Mouse (Mus musculus) gastrocnemius, postnatal 10 days (tissue): ENCODE measurements around the gene Zp1. TPM values are rescaled to one million over a fixed set of nuclear protein-coding genes. Genes with fewer than 3 reads are reported as not detected.

Experiments used
- DNase-seq: peaks from one replicate; pipeline ENCODE4 v3.0.0; 2021; ENCODE audit warnings: mixed read lengths
- total RNA-seq, 2 experiments: library from RNA; stranded (reverse); gene quantifications; 2 replicates each; pipeline ENCODE4 v1.2.3; 2021

The Zp1 gene
- total RNA-seq, 2 experiments from 2014 or later = 0.23 TPM; not detected in 1

DNA sequence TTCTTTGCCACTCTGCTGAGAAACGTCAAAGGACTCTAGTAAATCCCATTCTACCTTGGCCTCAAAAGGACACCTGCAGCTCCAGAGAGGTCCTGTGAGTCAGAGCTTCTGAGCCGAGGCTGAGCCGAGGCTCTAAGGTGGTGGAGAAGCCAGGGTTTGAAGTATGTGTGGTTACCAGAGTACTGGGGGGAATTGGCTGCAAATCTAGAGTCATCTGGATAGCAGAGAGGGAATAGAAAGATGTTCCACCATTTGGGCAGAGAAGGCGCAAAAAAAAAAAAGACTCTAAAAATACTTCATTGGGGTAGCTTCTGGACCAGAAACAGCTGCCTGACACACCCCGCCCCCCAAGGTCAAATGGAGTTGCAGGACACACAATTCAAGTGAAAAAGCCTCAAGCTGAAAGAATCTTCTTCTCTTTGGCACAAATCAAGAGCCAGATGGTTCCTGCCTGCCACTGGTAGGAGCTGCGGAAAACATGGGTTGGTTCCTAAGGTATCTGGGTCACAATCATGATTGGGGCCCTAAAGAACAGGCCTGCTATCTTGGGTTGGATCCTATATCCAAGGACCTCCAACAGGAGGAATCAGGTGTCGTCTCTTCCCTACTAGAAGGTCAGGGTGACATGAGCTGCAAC, 42.1 kb downstream of the Zp1 start:
- no peak for DNase-seq

DNA sequence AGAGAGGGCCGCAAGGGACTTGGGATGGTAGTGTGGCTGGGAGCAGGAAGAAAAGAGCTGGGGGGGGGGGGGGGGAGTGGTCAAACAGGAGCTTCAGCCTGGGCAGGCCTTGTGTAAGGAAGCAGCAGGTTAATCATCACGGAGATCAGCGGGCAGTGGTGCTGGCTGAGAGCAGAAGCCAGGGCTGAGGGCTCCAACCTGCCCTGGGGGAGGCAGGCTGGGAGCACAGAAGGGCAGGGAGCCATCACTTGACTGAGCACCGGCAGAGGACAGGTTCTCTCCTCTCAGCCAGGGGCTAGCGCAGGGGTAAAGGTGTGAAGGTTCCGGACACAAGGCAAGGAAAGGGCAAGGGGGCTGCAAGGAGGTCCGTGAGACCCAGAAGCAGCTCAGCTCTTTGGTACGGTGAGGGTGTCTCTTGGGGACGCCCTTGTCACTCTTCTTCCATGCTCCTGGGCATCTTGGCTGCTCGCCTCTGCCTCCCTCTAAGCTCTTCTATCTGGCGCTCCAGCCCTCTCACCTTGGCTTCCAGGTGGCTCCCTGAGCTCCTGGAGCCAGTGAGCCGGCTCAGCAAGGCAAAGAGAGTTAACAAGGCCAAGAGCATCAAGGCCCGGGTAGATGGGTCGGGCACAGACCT, 49.0 kb downstream of the Zp1 start:
- no peak for DNase-seq

DNA sequence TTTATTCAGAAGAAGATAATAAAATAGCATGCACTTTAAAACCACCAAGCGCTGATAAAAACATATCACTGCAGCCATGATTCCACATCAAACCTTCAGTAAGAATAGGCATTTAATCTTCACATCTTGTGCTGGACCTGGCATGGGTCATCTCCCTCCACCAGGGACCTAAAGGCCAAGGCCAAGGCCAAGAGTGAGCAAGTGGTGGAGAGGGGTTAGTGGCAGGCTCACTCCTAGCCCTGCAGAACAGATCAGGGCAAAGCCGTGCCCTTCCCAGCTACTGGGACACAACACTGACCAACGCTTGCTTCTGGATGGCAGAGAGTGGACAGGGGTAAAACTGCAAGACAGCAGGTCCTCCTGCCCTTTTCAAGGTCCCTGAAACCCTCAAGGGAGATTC, 49.8 kb downstream of the Zp1 start:
- no peak for DNase-seq

DNA sequence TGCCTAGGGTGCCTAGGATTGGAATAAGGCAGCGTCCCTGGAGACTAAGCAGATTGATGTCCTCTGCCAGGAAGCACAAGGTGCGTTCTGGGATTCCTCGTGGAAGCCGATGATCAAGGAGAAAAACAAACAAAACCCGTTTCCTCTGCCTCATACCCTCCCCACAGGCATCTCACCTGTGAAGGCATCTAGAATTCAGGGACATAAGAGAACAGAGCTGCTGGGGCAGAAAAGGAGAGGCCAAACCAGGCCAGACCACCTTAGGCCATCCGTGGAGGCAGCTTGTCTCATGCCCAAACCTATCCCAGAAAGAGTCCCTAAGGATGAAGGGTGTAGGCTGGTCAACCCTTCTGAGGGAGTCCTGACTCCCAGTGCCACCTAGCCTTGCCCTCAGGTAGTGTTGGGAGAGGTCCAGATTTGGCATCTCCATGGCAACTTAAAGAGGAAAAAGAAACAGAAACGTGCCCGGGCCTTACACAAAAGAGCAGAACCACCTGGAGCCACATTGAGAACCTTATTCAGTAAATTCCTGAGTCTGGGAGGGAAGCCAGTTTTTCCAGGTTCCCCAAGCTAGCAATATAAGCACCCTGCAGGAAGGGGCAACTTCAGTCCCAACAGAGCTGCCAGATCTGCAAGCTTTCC, 50.4 kb downstream of the Zp1 start, which contains the start of gene Tmem132a:
Gene Tmem132a, minus strand, starts transcription at position 55 of the 642 bp plus-strand sequence.
- no peak for DNase-seq

DNA sequence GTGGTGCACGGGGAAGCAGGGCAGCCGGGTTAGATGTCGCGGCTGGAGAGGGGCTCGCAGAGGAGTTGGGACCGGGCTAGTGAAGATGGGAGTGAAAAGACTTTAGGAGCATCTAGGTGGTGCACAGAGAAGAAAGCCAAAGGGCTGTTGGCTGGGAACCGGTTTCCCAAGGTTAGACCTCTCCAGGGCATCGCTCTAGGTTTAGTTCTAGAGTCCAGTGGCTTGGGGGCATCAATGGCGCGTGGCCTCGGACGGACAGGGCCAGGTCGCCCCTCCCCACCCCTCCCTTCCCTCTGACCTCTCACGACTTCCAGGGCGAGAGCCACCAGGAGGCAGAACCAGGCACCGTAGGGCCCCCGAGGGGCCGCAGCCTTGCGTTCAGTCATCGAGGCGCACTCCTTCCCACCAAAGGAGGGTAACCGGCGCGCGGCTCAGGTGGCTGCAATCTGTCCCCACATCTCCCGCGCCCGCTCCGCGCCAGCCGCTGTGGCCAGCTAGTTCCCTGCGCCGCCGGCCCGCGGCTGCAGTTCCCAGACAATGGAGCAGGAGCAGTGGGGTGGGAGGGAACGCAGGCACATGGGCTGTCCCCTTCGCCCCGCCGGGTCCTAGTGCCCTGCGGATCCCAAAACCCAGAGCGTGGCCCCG, 51.1 kb downstream of the Zp1 start:
- DNase-seq = peak; percentile 76

DNA sequence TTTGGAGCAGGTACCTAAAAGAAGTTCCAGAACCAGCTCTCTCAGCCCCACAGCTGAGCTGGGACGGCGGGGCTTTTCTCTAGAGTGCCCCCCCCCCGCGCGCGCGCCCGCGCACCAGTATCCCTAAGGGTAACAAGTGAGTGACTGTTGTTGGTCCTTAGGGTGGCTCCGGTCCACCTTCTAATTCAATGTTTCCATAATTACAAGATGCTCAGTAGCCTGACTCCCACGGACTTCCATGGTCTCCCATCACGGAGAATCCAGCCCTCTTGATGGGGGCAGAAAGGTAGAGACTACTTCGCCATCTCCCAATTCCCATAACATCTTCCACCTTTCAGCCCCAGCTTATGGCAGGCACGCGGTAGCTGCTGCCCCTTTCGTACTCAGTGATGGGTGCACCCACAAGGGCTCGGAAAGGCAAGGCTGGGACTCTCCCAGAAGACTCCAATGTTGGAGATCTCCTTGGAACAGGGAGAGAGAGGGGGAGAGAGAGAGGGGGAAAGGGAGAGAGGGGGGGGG, 51.8 kb downstream of the Zp1 start:
- no peak for DNase-seq

DNA sequence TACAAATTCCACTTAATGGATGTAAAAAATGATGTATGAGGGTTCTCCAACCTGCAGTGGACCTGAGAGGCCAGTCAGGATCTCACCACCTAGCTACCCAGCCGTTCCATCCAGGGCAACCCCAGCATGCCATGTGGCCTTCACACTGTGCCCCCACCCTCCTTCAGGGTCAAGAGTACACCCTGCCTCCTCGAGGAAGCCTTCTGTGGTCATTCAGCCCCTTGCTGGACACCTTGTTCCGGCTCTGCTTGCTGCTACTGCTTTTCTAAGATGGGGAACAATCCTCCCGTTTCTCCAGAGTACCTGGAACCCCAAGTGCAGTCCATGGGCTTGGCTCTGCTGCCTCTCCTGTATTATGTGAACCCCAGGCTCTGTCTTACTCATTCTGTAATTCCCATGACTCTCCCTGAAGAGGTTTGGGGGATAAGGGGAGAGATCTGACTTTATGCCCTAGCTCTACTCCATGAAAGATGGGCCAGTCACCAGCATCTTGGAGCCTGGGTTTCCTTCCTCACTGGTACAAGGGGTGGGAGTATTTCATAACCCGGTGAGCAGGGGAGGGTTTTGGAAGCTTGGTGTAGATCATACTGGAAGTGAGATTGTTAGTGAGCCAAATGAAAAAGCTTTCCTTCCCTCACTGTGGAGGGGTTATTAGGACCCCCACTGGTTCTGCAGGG, 52.3 kb downstream of the Zp1 start:
- DNase-seq = no peak

DNA sequence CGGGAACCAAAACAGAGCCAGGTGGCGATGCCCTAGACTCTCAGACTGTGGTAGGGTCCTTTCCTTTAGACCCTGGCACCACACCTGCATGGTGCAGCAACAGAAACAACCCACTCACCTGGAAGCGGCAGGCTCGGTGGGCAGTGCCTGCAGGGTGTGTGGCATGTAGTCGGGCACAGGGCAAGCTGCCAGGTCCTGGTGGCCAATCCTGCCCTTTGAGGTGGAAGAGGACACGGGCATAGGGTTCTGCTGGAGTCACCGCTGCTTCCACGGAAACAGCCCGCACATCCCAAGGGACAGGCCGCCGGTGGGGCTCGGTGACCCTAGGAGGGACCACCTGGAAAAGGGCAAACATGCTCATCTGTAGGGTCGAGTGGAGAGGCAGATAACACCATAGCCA, 54.1 kb downstream of the Zp1 start:
- DNase-seq = no peak

Other genes with a start within 250 kb of the Zp1 start
- gene Pga5, start 242.6 kb downstream of the Zp1 start, total RNA-seq = not detected
- 10 to 100 TPM; 17.3 to 23.1 TPM for gene Vps37c, start 231.9 kb downstream of the Zp1 start, total RNA-seq
- under 1 TPM in 1 of 2 experiments, not detected in 1; 0.25 TPM for gene Cd5, start 181.6 kb downstream of the Zp1 start, total RNA-seq
- under 1 TPM in 1 of 2 experiments, not detected in 1; 0.26 TPM for gene Cd6, start 90.6 kb downstream of the Zp1 start, total RNA-seq
- 1 to 10 TPM in 1 of 2 experiments, under 1 TPM in 1; 0.75 to 1.6 TPM for gene Slc15a3, start 80.9 kb downstream of the Zp1 start, total RNA-seq
- gene Tmem132a, start 50.7 kb downstream of the Zp1 start, total RNA-seq = 10 to 100 TPM; 26.9 to 29.9 TPM
- gene Tmem109, start 38.6 kb downstream of the Zp1 start, total RNA-seq = 100 to 1,000 TPM; 208 to 212 TPM
- 100 to 1,000 TPM; 264 to 270 TPM for gene Prpf19, start 25.4 kb downstream of the Zp1 start, total RNA-seq
- under 1 TPM in 1 of 2 experiments, not detected in 1; 0.14 TPM for gene Ptgdr2, start 16.5 kb upstream of the Zp1 start, total RNA-seq
- gene Ccdc86, start 28.6 kb upstream of the Zp1 start, total RNA-seq = 10 to 100 TPM; 26.9 to 27.3 TPM
- gene Ms4a10, start 54.0 kb upstream of the Zp1 start, total RNA-seq = not detected
- gene Ms4a15, start 72.6 kb upstream of the Zp1 start, total RNA-seq = not detected
- not detected for gene Ms4a18, start 97.4 kb upstream of the Zp1 start, total RNA-seq
- 1 to 10 TPM in 1 of 2 experiments, under 1 TPM in 1; 0.73 to 1.1 TPM for gene Ms4a8a, start 160.5 kb upstream of the Zp1 start, total RNA-seq
- gene 1700017D01Rik, start 210.2 kb upstream of the Zp1 start, total RNA-seq = under 1 TPM; 0.19 to 0.29 TPM
- gene 1700025F22Rik, start 244.7 kb upstream of the Zp1 start, total RNA-seq = not detected